8 mouse cellular contexts compared by ENCODE assay signal in the genomic region with DNA sequence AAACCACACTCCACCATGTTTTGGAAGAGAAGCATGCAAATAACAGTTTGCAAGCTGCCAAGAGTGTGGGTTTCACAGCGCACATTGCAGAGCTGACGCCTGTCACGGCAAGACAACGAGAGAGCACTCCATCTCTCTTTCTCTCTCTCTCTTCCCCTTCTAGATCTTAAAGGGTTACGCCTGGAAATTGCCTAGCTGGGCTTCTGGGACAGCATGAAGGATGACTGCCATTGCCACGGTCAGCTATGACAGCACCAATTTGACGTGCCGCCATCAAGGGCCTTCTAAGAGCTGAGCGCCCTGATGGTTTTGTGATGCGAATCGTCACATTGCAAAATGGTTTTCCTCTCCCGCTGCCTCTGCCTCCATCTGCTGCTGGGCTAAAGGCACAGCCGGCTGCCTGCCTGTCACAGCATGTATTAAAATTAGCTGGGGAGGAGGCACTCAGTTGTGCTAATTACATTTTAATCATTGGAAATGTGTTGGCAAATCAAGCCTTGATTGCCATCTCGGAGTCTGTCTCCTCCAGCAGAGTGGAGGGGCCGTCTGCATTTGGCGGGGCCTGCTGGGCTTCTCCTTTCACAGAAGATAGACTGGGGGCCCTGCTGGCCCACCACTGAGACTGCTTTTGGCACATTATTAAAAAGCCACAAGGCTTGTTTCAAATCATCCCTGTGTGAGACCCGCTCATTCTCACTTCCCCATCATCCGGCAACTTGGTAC.
DNase-seq lines count a peak whose midpoint lies in the region; ATAC-seq and TF ChIP-seq lines count a peak whose summit lies in the region.

No protein-coding gene starts in this region.

- H3K4me3 ChIP-seq in hindbrain, embryonic 10.5 days = no peak overlapping the region
- H3K4me3 ChIP-seq in gastrocnemius, adult 2 months = no peak overlapping the region

- H3K4me1 ChIP-seq in hindbrain, embryonic 10.5 days (replicated peaks) = peaks cover 35% of the 10 kb centered on the region

- 40% methylated on average over 18 of the region's 18 CpGs for WGBS in hindbrain, embryonic 10.5 days

- TF ChIP-seq CTCF in gastrocnemius, adult 2 months (IDR thresholded peaks at IDR 0.05) = no peak

- peak; percentile 94 for DNase-seq in brain, adult 2 months (ENCODE audit: low read depth, low spot score)
- peak; percentile 85 for DNase-seq in cerebellum, adult 9-11 months
- peak; percentile 45 for DNase-seq in hindbrain, embryonic 10.5 days (ENCODE audit: low spot score)
- DNase-seq in right cerebral cortex, postnatal 36 days (ENCODE audit: low spot score in 2 of 2) = peak; percentile 62 to 66
- DNase-seq in adrenal gland, postnatal 4 days (ENCODE audit: low spot score in 2 of 2) = no peak
- no peak for DNase-seq in gastrocnemius, adult 2 months

- intact Hi-C loops in gastrocnemius, adult 2 months (cut with DNase I) = no loop called here

- no peaks in the 10 kb centered on the region for H3K9me3 ChIP-seq in hindbrain, embryonic 10.5 days

- no peak overlapping the region for H3K27ac ChIP-seq in hindbrain, embryonic 10.5 days
- H3K27ac ChIP-seq in gastrocnemius, adult 2 months = no peak overlapping the region

- no peaks in the 10 kb centered on the region for H3K36me3 ChIP-seq in hindbrain, embryonic 10.5 days

- peak; percentile 43 for ATAC-seq in megakaryocyte, adult 5-6 weeks (ENCODE audit: poor library complexity, severe bottlenecking)
- ATAC-seq in CD4-positive, CD25-positive, alpha-beta regulatory T cell, adult 4 months = no peak

- H3K27me3 ChIP-seq in hindbrain, embryonic 10.5 days (ENCODE audit: insufficient read depth, poor library complexity, severe bottlenecking) = peaks cover 82% of the 10 kb centered on the region

Comparison
In these comparisons a context has a peak if more than half of its experiments do, and no peak if none do; other contexts are left out.
1. DNase-seq: peak in brain, adult 2 months (single experiment), cerebellum, adult 9-11 months (single experiment), hindbrain, embryonic 10.5 days (single experiment) and right cerebral cortex, postnatal 36 days (2 of 2); none in adrenal gland, postnatal 4 days (0 of 2) and gastrocnemius, adult 2 months (single experiment).